Mouse (Mus musculus) olfactory bulb, adult 2 months (tissue): ENCODE results near the gene Col2a1. TPM values are rescaled to one million over a fixed set of nuclear protein-coding genes. Genes with fewer than 3 reads are reported as not detected.
A peak's percentile ranks its signal among the peaks of the same experiment; 100 is the strongest.

Experiments used
- H3K27ac ChIP-seq: fragments of 200-500 bp; 2 replicates; pipeline ENCODE4 v1.5.1; 2012; ENCODE audit warnings: low read depth, low read length; ENCODE audit not compliant: insufficient read depth
- H3K4me1 ChIP-seq: fragments of 200-500 bp; 2 replicates; pipeline ENCODE4 v1.6.1; 2012; ENCODE audit warnings: low read length; ENCODE audit not compliant: control insufficient read depth, insufficient read depth
- H3K4me3 ChIP-seq: fragments of 200-500 bp; 2 replicates; pipeline ENCODE4 v1.5.1; 2012; ENCODE audit warnings: mild to moderate bottlenecking, low read depth, low read length, moderate library complexity; ENCODE audit not compliant: insufficient read depth
- CTCF ChIP-seq: fragments of 200-500 bp; IDR thresholded peaks from 2 replicates; pipeline ENCODE4 v1.5.1; 2012; ENCODE audit warnings: low read depth, mild to moderate bottlenecking, low read length, moderate library complexity; ENCODE audit not compliant: insufficient read depth
- POLR2A ChIP-seq: fragments of 200-500 bp; IDR thresholded peaks from 2 replicates; pipeline ENCODE4 v1.6.1; 2012; ENCODE audit warnings: mild to moderate bottlenecking, low read depth, low read length, moderate library complexity; ENCODE audit not compliant: insufficient read depth
- WGBS: fragments of 180-500 bp; shearing (Covaris S2); methylation state at CpG from one replicate; pipeline ENCODE4 v1.1.7; 2018; 5-methylcytosine and 5-hydroxymethylcytosine counted together
- polyA plus RNA-seq: library from polyadenylated mRNA; stranded (reverse); fragments of >200 nt; gene quantifications from 2 replicates; pipeline ENCODE4 v1.2.4, GENCODE M21; 2012; ENCODE audit warnings: low replicate concordance; ENCODE audit not compliant: missing spikeins, insufficient read depth, insufficient read length

The Col2a1 gene
- polyA plus RNA-seq, 1 experiment: not detected

DNA sequence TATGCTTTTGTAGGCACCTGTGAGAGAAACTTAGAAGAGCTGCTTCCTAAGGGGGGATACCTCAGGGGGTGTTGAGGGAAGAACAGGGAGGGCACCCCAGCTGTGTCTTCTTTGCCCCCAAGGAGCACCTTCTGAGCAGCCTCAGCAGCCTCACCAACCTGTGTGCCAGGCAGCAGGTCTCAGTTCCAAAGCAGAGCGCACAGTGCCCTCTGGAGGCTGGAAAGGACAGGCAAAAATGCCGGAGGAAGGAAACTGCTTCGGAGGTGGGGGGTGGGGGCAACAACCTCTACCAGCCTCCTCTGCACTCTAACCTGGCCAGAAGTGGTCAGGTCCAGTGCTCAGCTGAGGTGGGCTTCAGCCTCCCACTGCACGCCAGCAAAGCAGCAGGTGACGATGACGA, 34.2 kb downstream of the Col2a1 start:
- Histone ChIP-seq H3K4me1 (no peaks in the 10 kb centered on the region), H3K27ac (no peak overlapping the region), H3K4me3 (no peak overlapping the region)
- 50% methylated on average over 6 of the region's 6 CpGs for WGBS
- no peak for TF ChIP-seq POLR2A
- TF ChIP-seq CTCF: peak; percentile 63; the same call in 1 of the 2 replicates

DNA sequence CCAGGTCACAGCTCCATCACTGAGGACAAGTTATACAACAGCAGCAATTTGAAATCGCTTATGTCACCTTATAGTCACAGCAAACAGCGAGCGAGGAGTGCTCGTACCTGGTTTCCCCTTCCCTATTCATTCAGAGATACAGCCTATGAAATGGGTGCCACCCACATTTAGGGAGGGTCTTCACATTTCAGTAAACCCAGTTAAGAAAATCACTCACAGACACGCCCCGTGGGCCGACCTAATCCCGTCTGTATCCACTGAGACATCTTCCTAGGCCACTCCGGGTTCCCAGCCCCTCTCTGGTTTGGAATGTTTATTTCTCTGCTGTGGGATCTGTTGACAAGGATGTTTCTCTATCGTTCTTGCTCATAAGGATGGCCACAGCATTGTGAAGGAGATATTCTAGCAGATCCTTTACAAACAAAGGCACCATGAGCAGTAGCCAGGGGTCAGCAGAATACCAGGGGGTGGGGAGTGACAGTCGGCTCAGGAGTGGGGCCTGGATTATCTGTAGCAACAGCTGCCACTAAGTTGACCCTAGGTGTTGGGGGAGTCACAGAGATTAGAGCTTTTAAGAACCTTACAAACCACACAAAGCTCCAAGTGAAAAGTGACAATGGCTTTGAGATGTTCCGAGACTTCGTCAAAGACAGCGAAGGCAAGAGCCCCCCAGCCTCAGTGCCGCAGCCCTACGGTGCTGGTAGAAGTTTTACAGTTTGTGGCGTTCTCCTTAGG, 39.0 kb downstream of the Col2a1 start:
- H3K4me3 ChIP-seq: no peak overlapping the region

DNA sequence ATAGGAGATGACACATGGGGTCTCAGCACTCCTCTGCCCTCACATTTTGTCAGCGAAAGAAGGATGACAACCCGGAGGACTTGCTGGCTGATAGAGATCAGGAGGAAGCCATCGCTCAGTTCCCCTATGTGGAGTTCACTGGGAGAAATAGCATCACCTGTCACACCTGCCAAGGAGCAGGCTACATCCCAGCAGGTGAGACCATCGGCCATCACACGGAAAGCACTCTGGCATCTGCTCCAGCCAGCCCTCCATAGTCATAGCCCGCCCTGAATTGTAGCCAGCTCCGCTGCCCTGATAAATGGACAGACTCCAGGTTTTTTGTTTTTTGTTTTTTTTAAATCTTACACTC, 39.7 kb downstream of the Col2a1 start:
- Histone ChIP-seq H3K4me3 (peak overlapping the region; percentile 90), H3K4me1 (peaks cover 5% of the 10 kb centered on the region), H3K27ac (no peak overlapping the region)
- no peak for TF ChIP-seq POLR2A
- no peak for TF ChIP-seq CTCF
- WGBS: 24% methylated on average over 7 of the region's 7 CpGs

More for the DNA sequence above, 39.0 kb downstream of the Col2a1 start:
- Histone ChIP-seq H3K27ac (no peak overlapping the region), H3K4me1 (peaks cover 5% of the 10 kb centered on the region)
- no peak for TF ChIP-seq POLR2A
- no peak for TF ChIP-seq CTCF
- 74% methylated on average over 17 of the region's 17 CpGs for WGBS

DNA sequence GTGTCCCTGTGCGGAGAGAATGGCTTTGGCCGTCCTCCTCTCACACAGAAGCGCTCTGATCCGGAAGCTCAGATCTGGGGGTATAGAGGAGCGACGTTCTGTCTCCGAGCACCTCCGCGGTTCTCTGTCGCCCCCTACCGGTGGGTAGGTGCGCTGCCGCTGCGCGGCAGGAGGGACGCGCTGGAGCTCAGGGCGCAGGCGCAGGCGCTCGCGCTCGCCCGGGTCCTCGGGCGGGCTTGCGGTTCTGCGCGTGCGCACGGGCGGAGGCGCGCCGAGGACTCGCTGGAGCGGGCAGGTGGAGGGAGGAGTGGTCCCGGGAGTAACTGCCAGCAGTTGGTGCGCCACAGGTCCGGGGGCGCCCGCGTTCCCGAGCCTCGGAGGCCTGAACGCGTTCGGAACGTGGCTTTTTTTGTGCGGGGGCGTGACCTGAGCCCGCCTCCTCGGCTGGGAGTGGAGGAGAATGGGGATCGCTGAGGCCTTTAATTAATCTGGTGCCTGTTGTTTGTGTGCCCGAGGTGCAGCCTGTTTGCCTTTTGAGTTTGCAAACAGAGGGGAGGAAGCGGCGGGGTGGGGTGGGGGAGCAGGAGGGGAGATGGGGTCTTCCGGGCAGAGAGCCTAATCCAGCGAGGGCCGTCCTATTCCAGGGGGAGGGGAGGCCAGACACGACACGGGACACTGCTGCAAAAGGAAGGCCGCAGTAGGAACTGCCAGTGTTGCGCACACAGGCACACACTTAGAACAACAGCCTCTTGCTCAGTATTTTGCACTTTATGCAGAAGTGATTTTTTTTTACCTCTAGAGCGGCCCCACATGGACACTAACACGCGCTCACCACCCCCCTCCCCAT, 40.3 kb downstream of the Col2a1 start, which contains the start of gene Tmem106c:
TSS of gene Tmem106c (plus strand) at position 212 of the 847 bp plus-strand sequence.
- TF ChIP-seq CTCF: peak; percentile 97
- peak; percentile 92 for TF ChIP-seq POLR2A
- Histone ChIP-seq H3K4me3 (peak within 1 kb of the TSS; percentile 90), H3K4me1 (peaks cover 5% of the 10 kb centered on the region), H3K27ac (peak within 1 kb of the TSS; percentile 83)
- under 1% methylated on average over 67 of the region's 67 CpGs for WGBS

DNA sequence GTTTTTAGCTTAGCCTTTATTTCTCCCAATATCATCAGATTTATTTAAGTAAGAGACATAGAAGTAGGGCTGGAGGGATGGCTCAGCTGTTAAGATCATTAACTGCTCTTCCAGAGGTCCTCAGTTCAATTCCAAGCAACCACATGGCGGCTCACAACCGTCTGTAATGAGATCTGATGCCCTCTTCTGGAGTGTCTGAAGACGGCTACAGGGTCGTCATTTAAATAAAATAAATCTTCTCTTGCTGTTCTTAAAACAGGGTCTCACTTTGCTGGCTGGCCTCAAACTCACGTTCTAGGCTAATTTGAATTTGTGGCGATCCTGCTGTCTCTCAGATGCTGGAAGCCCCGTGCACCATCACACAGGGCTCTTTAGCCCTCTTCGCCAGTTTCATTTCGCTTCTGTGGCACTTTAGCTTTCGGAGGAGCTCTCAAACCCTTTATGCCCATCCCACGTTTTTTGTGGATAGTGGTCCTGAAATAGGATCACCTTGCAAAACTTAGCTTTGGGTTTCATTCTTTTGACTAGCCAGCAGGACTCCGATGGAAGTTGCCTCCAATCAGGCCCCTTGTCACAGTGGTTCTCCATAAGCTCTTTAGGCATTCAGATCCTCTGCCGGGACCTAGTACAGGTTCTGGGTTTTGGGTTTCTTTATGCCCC, 41.0 kb downstream of the Col2a1 start:
- WGBS: 6% methylated on average over 13 of the region's 13 CpGs
- Histone ChIP-seq H3K4me3 (peak overlapping the region; percentile 90), H3K27ac (peak overlapping the region; percentile 80), H3K4me1 (peaks cover 5% of the 10 kb centered on the region)
- TF ChIP-seq CTCF (no peak), POLR2A (no peak)

DNA sequence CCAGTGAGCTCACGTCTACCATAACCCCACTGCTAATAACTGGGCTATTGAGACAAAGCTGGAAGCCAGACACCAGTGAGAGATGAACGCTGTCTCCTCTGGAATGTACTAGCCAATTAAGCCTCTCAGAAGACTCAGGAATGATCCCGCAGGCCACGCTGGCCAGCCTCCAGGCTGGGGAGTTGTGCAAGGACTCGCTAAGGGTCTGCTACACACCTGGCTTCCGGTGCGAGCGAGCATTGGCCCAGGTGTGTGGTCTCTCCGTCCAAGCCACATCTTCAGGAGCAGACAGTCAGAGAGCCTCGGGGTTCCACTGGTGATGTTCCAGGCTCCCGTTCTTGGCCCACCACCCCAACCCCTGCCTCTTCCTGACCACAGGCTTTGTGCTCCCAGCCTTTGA, 48.1 kb downstream of the Col2a1 start:
- no peaks in the 10 kb centered on the region for H3K4me1 ChIP-seq
- H3K27ac ChIP-seq: no peak overlapping the region
- no peak for TF ChIP-seq POLR2A
- no peak for TF ChIP-seq CTCF
- 74% methylated on average over 11 of the region's 11 CpGs for WGBS
- no peak overlapping the region for H3K4me3 ChIP-seq

DNA sequence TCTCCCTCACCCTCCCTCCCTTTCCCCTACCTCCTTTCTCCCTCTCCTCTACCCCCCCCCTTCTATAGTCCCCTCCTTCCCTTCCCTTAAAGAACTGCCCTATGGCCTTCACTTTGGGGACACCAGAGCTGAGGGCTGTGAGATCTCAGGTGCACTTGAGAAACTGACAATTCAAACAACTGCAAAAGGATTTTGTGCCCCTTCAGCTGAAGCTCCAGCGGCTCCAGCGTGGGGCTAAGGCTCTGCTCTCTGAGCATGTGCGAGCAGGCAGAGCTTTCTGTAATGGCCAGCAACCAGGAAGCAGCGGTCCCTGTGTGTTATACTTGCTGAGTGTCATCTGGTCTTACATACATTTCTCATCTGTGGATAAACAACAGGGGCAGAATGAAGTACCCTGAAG, 48.8 kb downstream of the Col2a1 start:
- TF ChIP-seq CTCF (no peak), POLR2A (no peak)
- Histone ChIP-seq H3K27ac (no peak overlapping the region), H3K4me3 (no peak overlapping the region), H3K4me1 (no peaks in the 10 kb centered on the region)
- 33% methylated on average over 4 of the region's 4 CpGs for WGBS

DNA sequence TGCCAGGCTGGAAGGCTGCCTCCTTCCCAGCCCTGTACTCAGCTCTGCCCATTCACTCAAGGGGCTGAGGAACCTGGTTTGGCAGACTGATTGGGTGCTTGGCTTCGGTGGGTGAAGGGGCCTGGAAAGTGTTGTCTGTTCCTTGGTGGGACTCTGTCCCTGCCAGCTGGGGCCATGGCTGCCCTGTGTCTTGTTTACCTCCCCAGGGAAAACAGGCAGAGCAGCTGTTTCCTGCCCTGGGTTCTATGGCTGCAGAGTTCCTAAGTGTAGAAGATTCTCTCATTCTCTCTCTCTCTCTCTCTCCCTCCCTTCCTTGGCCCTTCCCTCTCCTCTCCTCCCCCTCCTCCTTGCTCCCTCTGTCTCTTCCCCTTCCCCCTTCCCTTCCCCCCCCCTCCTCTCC, 49.2 kb downstream of the Col2a1 start:
- 64% methylated on average over 1 of the region's 1 CpGs for WGBS
- peaks cover 2% of the 10 kb centered on the region; the same call in 1 of the 2 replicates for H3K4me1 ChIP-seq
- H3K4me3 ChIP-seq: no peak overlapping the region
- H3K27ac ChIP-seq: no peak overlapping the region
- no peak for TF ChIP-seq CTCF
- TF ChIP-seq POLR2A: no peak
